ENCODE assay signal across 25 mouse cellular contexts in the genomic region with DNA sequence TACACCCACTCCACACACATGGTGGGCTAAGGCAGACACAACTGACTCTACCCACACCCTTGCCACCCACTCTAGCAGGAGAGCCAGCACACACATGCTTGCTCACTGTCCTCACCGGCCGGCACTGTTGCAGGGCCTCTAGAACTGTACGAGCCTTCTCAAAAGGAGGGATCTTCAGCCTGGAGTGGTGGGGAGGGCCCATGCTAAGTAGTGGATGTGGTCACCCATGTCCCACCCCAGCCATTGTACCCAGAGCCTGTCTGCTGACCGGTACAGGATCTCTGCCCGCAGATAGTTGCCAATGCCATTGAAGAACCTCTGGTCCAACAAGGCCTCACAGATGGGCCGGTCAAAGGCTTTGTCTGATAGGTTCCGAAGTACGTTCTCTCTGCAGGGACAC. TPM values are rescaled to one million over a fixed set of nuclear protein-coding genes. Genes with fewer than 3 reads are reported as not detected.
DNase-seq lines count a peak whose midpoint lies in the region; ATAC-seq lines count a peak whose summit lies in the region.
"Had no signal": no experiment of that assay in that cellular context is flagged by ENCODE, and none has a peak within 500 bp of the region (broad histone marks: within the 10 kb centered on the region; RNA-seq: fewer than 3 reads in every experiment).

No protein-coding gene starts in this region.

- intact Hi-C loops in heart, postnatal 14 days (cut with DNase I): no loop called here

- peaks cover 49% of the 10 kb centered on the region for H3K36me3 ChIP-seq in heart, embryonic 10.5 days

- no peaks in the 10 kb centered on the region for H3K9me3 ChIP-seq in heart, embryonic 10.5 days
- H3K9me3 ChIP-seq: embryonic facial prominence, embryonic 10.5 days; embryonic facial prominence, embryonic 12.5 days; forebrain, embryonic 13.5 days; forebrain, embryonic 15.5 days; G1E had no signal

- no peak for ATAC-seq in cerebellum, adult (ENCODE audit: insufficient number of reproducible peaks, low FRiP score, low TSS enrichment)
- ATAC-seq: activated CD4-positive, CD25-positive, alpha-beta regulatory T cell, adult 4 months; CD4-positive, CD25-positive, alpha-beta regulatory T cell, adult 4 months; forebrain, embryonic 13.5 days; forebrain, embryonic 15.5 days; forebrain, postnatal 0 days; Patski had no signal

- peak; percentile 17 for DNase-seq in cerebellum, adult 9-10 months
- peak; percentile 66 for DNase-seq in heart, embryonic 10.5 days (ENCODE audit: low spot score)
- DNase-seq in heart, postnatal 14 days: no peak
- peak; percentile 6 for DNase-seq in layer of hippocampus, adult 11-12 months (ENCODE audit: low spot score)
- no peak for DNase-seq in layer of hippocampus, adult 9-11 months
- DNase-seq: adrenal gland, adult 8-10 months; adrenal gland, postnatal 14 days; adrenal gland, postnatal 36 days; B cell, adult 2 months; cerebellum, adult 11 months; cerebellum, adult 18-20 months; cerebellum, adult 8-10 months; cerebellum, postnatal 10 days; cerebellum, postnatal 25 days; forebrain, postnatal 0 days had no signal

- WGBS in heart, embryonic 10.5 days: 85% methylated on average over 8 of the region's 8 CpGs

- no peaks in the 10 kb centered on the region for H3K27me3 ChIP-seq in heart, embryonic 10.5 days (ENCODE audit: insufficient read depth, poor library complexity, severe bottlenecking)
- H3K27me3 ChIP-seq: CH12.LX; embryonic facial prominence, embryonic 12.5 days; forebrain, embryonic 13.5 days; forebrain, embryonic 15.5 days; Patski had no signal

- no peak overlapping the region for H3K4me3 ChIP-seq in heart, embryonic 10.5 days
- H3K4me3 ChIP-seq: embryonic facial prominence, embryonic 10.5 days; embryonic facial prominence, embryonic 12.5 days; forebrain, embryonic 13.5 days; forebrain, embryonic 15.5 days had no signal

- peaks cover 19% of the 10 kb centered on the region for H3K4me1 ChIP-seq in heart, embryonic 10.5 days

- H3K27ac ChIP-seq in heart, embryonic 10.5 days: no peak overlapping the region
- H3K27ac ChIP-seq: embryonic facial prominence, embryonic 10.5 days; embryonic facial prominence, embryonic 12.5 days; forebrain, embryonic 13.5 days; forebrain, embryonic 15.5 days had no signal

RNA-seq across cellular contexts. Expression of gene Neil1, which starts 3.3 kb away (rescaled TPM):
- polyA plus RNA-seq in heart, embryonic 10.5 days (2016; fragmentation: Nextera tagmentation; extraction: Ambion mirVana): 4.5 TPM in 2 replicates
- 1 to 10 TPM; 4.9 to 5.0 TPM for total RNA-seq in heart, postnatal 14 days (2021)

RNA-seq across cellular contexts. Expression of gene Commd4, which starts 13.3 kb away (rescaled TPM):
- polyA plus RNA-seq in heart, embryonic 10.5 days (2016; fragmentation: Nextera tagmentation; extraction: Ambion mirVana): 79.9 and 92.8 TPM in 2 replicates
- 10 to 100 TPM; 27.3 to 28.9 TPM for total RNA-seq in heart, postnatal 14 days (2021)

RNA-seq across cellular contexts. Expression of gene Man2c1, which starts 14.3 kb away (rescaled TPM):
- 73.7 and 78.3 TPM in 2 replicates for polyA plus RNA-seq in heart, embryonic 10.5 days (2016; fragmentation: Nextera tagmentation; extraction: Ambion mirVana)
- total RNA-seq in heart, postnatal 14 days (2021): 10 to 100 TPM; 52.2 to 62.1 TPM

Comparison
In these comparisons a context has a peak if more than half of its experiments do, and no peak if none do; other contexts are left out.
1. DNase-seq: peak in cerebellum, adult 9-10 months (single experiment), heart, embryonic 10.5 days (single experiment) and layer of hippocampus, adult 11-12 months (single experiment); none in heart, postnatal 14 days (0 of 2) and layer of hippocampus, adult 9-11 months (single experiment).